Mouse (Mus musculus) hindbrain, embryonic 12.5 days (tissue): Measurements from ENCODE around the gene Gfer. TPM values are rescaled to one million over a fixed set of nuclear protein-coding genes. Genes with fewer than 3 reads are reported as not detected.
"Not testable (repeated sequence)": the region's sequence is repeated elsewhere in the genome, so short reads cannot be mapped to it uniquely, and the experiment has no call there.

Experiments
- ATAC-seq: fragments of 200-750 bp; cut with Nextera tagmentation; 2 replicates; pipeline ENCODE4 v1.8.0; 2017; ENCODE audit warnings: moderate TSS enrichment; ENCODE audit not compliant: low FRiP score
- H3K27ac ChIP-seq: fragments of 300-500 bp; sonication (generic); 2 replicates; pipeline ENCODE4 v1.5.1; 2016; ENCODE audit warnings: mild to moderate bottlenecking
- H3K27me3 ChIP-seq: fragments of 300-500 bp; sonication (generic); 2 replicates; pipeline ENCODE4 v1.6.1; 2016; ENCODE audit warnings: mild to moderate bottlenecking
- H3K36me3 ChIP-seq: fragments of 300-500 bp; sonication (generic); 2 replicates; pipeline ENCODE4 v1.6.1; 2016; ENCODE audit warnings: mild to moderate bottlenecking
- H3K4me1 ChIP-seq: fragments of 300-500 bp; sonication (generic); 2 replicates; pipeline ENCODE4 v1.6.1; 2016
- H3K4me2 ChIP-seq: fragments of 300-500 bp; sonication (generic); replicated peaks from 2 replicates; pipeline ENCODE4 v1.6.1; 2016; ENCODE audit warnings: mild to moderate bottlenecking
- H3K4me3 ChIP-seq: fragments of 300-500 bp; sonication (generic); 2 replicates; pipeline ENCODE4 v1.5.1; 2016; ENCODE audit warnings: mild to moderate bottlenecking
- H3K9ac ChIP-seq: fragments of 300-500 bp; sonication (generic); 2 replicates; pipeline ENCODE4 v1.6.1; 2016; ENCODE audit warnings: mild to moderate bottlenecking, moderate library complexity
- H3K9me3 ChIP-seq: fragments of 300-500 bp; sonication (generic); replicated peaks from 2 replicates; pipeline ENCODE4 v1.6.1; 2016; ENCODE audit warnings: mild to moderate bottlenecking
- WGBS: fragments of 180-500 bp; shearing (Covaris S2); methylation state at CpG from one replicate; pipeline ENCODE4 v1.1.7; 2016; 5-methylcytosine and 5-hydroxymethylcytosine counted together
- polyA plus RNA-seq: library from polyadenylated mRNA; unstranded; fragments of >200 nt; fragmentation: Nextera tagmentation; extraction: Ambion mirVana; gene quantifications from 2 replicates; pipeline ENCODE4 v1.2.1, GENCODE M21; 2016

Gfer gene
- polyA plus RNA-seq, 1 experiment from 2014 or later = 42.2 TPM

DNA sequence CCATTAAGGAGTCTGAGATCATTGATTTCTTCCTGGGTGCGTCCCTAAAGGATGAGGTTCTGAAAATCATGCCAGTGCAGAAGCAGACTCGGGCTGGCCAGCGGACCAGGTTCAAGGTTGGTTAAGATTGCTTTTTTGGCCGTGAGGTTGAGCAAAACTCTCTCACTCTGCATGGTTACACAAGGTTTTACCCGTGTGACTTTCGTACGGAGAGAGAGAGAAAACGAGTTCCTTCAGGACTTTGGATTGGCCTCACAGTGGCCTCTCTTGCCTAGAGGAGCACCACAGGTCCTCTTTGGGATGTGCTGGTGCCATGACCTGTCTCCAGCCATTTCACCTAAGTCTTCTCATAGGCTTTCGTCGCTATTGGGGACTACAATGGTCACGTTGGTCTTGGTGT, 24.7 kb upstream of the Gfer start:
- ATAC-seq, H3K9me3 ChIP-seq, H3K27me3 ChIP-seq, H3K27ac ChIP-seq: not testable (repeated sequence)
- Histone ChIP-seq H3K4me3 (peak overlapping the region; percentile 86), H3K4me1 (peaks cover 32% of the 10 kb centered on the region), H3K9ac (peak overlapping the region; percentile 88), H3K4me2 (peak overlapping the region; percentile 83), H3K36me3 (peaks cover 28% of the 10 kb centered on the region)
- WGBS = 2% methylated on average over 11 of the region's 11 CpGs

DNA sequence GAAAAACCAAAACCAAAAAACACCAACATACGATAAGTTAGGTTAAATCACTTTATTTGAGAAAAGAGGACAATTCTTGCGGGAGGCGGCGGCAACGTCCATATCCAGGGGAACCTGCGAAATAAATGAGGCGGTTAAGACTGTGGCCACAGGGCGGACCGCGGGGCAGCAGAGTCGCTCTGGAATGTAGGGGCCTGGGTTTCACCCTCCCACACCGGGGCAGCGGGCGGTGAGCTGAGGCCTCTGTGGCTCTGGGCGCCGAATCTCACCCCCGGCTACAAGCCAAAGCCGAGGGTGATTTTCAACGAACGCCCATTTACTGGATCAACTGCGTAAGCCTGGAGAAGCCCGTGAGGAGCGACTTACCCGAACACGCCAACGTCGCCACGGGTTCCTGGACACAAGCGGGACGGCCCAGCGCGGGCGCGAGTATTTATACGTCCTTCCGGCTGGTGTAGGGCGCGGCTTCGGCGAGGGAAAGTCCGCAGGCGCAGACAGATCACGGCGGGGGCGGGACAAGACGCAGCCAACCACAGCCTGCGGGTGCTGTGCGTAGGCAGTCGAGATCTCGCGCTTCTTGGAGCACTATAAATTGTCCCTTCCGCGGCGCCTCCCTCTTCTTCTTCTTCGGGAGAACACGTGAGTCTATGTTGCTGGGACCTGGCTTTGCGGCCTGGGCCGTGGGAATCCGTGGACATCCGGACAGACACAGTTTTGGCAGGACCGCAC, 23.7 kb upstream of the Gfer start:
- Histone ChIP-seq H3K9me3 (no peaks in the 10 kb centered on the region), H3K27ac (peak overlapping the region; percentile 88), H3K4me3 (peak overlapping the region; percentile 86), H3K27me3 (no peaks in the 10 kb centered on the region), H3K4me2 (peak overlapping the region; percentile 83), H3K36me3 (peaks cover 29% of the 10 kb centered on the region), H3K9ac (peak overlapping the region; percentile 89), H3K4me1 (peaks cover 32% of the 10 kb centered on the region)
- ATAC-seq = peak; percentile 98
- WGBS = under 1% methylated on average over 61 of the region's 61 CpGs

DNA sequence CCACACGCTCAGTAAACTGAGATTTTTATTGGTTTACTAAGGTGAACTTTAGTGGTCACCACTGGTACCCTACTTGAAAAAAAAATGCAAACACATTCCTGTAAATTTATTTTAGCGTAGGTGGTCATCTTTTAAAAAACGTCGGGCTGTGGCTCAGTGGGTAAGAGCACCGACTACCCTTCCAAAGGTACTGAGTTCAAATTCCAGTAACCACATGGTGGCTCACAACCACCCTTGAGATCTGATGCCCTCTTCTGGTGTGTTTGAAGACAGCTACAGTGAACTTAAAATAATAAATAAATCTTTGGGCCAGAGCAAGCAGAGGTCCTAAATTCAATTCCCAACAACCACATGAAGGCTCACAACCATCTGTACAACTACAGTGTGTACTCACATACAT, 23.0 kb upstream of the Gfer start:
- 65% methylated on average over 5 of the region's 5 CpGs for WGBS
- Histone ChIP-seq H3K4me3 (peak overlapping the region; percentile 86), H3K9ac (peak overlapping the region; percentile 89), H3K36me3 (peaks cover 29% of the 10 kb centered on the region), H3K4me1 (peaks cover 32% of the 10 kb centered on the region), H3K4me2 (peak overlapping the region; percentile 69)
- not testable (repeated sequence) for H3K27ac ChIP-seq, ATAC-seq, H3K27me3 ChIP-seq, H3K9me3 ChIP-seq

DNA sequence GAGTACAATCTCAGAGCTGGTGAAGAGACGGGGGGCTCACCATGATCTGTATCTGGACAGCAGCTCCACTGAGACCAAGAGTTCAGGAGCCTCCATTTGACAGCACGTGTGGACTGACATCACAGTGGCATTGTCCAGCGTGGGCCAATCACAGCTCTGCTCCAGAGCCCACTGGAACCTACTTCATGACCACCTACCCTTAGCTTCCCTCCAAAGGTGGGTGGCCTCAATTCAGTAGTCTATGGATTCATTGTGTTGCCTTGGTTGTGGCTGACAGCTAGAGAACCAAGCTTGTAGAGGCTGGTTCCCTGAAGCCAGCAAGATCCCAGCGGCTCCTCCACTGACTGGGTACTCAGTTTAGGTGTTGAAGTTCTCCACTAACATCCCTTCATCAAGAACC, 22.0 kb upstream of the Gfer start, which contains the start of the genes Rnf151 and Rps2:
Gene Rnf151 (minus strand): TSS at position 121 of the 400 bp plus-strand sequence.
Gene Rps2 (plus strand): TSS at position 174 of the 400 bp plus-strand sequence.
- peaks cover 29% of the 10 kb centered on the region for H3K36me3 ChIP-seq
- 88% methylated on average over 4 of the region's 4 CpGs for WGBS
- H3K9me3 ChIP-seq = no peaks in the 10 kb centered on the region
- 0 out of 2 replicates have a peak within 1 kb of the TSS, but pooled peaks have one; percentile 89 for H3K9ac ChIP-seq
- ATAC-seq = no peak
- peak within 1 kb of the TSS; percentile 69 for H3K4me2 ChIP-seq
- H3K27me3 ChIP-seq = no peaks in the 10 kb centered on the region
- H3K4me3 ChIP-seq = peak within 1 kb of the TSS; percentile 86
- no peak within 1 kb of the TSS for H3K27ac ChIP-seq
- H3K4me1 ChIP-seq = peaks cover 24% of the 10 kb centered on the region

DNA sequence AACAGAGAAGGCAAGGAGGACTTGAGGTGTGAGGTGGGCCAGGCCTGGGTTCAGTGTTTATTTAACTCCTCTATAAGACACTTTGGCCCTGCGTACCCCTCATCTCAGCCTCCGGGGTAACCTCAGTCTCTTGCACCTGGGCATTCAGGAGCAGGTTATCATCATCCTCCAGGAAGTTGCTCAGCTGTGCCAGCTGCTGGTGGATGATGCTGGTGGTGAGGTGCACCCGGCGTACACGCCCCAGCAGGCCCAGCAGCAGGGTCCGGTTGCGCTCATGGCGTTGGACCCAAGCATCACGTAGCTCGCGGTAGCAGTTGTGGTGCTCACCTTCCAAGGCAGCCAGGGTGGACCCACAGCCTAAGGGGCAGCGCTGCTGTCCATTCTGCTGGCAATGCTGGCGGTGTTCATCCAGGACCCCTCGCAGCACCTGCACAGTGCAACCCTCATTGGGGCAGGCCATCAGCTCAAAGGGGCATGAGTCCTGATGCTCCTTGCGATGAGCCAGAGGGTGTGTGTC, 20.3 kb upstream of the Gfer start:
- Histone ChIP-seq H3K4me3 (no peak overlapping the region), H3K4me1 (peaks cover 9% of the 10 kb centered on the region), H3K4me2 (no peak overlapping the region), H3K36me3 (peaks cover 15% of the 10 kb centered on the region), H3K9me3 (no peaks in the 10 kb centered on the region), H3K27me3 (no peaks in the 10 kb centered on the region), H3K9ac (peak overlapping the region; percentile 9; the same call in 1 of the 2 replicates), H3K27ac (no peak overlapping the region)
- WGBS = 97% methylated on average over 15 of the region's 15 CpGs
- ATAC-seq = no peak

DNA sequence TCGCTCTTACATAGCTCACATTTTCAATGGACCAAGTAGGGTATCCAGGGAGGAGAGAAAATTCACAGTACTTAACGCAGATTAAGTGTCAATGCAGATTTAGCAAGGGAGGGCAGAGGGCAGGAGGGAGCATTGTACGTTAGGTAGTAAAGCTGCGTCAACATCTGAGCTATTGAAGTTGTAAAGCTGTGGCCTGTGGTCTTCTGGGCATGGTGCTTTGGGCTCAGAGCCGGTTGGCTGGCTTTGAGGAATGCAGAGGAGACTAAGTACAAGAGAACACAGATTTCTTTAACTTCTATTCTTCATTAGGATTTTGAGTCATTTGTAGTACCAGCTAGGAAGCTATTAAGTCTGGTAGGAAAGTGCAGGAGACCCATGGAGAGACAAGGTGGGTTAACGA, 19.6 kb upstream of the Gfer start:
- Histone ChIP-seq H3K9ac (peak overlapping the region; percentile 9; the same call in 1 of the 2 replicates), H3K27me3 (no peaks in the 10 kb centered on the region), H3K36me3 (peaks cover 13% of the 10 kb centered on the region), H3K4me2 (no peak overlapping the region), H3K4me1 (peaks cover 4% of the 10 kb centered on the region; the same call in 1 of the 2 replicates), H3K9me3 (no peaks in the 10 kb centered on the region), H3K4me3 (no peak overlapping the region), H3K27ac (no peak overlapping the region)
- ATAC-seq = no peak
- WGBS = 71% methylated on average over 6 of the region's 6 CpGs

DNA sequence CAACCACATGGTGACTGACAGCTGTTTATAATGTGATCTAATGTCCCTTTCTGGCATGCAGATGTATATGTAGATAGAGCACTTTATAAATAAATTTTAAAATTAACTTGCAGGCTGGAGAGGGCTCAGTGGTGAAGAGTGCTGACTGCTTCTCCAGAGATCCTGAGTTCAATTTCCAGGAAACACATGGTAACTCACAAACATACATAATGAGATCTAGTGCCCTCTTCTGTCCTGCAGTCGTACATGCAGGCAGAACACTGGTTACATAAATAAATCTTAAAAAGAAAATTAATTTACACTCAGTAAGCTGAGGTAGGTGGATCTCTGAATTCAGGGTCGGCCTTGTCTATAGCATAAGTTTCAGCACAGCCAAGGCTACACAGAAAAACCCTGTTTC, 12.7 kb upstream of the Gfer start:
- no peak overlapping the region for H3K27ac ChIP-seq
- peaks cover 19% of the 10 kb centered on the region for H3K4me1 ChIP-seq
- no peak overlapping the region for H3K9ac ChIP-seq
- H3K4me3 ChIP-seq = no peak overlapping the region
- peak overlapping the region; percentile 81; the same call in 1 of the 2 replicates for H3K4me2 ChIP-seq
- H3K36me3 ChIP-seq = peaks cover 20% of the 10 kb centered on the region
- no peak for ATAC-seq
- H3K9me3 ChIP-seq = no peaks in the 10 kb centered on the region
- H3K27me3 ChIP-seq = no peaks in the 10 kb centered on the region
- 38% methylated on average over 2 of the region's 2 CpGs for WGBS

DNA sequence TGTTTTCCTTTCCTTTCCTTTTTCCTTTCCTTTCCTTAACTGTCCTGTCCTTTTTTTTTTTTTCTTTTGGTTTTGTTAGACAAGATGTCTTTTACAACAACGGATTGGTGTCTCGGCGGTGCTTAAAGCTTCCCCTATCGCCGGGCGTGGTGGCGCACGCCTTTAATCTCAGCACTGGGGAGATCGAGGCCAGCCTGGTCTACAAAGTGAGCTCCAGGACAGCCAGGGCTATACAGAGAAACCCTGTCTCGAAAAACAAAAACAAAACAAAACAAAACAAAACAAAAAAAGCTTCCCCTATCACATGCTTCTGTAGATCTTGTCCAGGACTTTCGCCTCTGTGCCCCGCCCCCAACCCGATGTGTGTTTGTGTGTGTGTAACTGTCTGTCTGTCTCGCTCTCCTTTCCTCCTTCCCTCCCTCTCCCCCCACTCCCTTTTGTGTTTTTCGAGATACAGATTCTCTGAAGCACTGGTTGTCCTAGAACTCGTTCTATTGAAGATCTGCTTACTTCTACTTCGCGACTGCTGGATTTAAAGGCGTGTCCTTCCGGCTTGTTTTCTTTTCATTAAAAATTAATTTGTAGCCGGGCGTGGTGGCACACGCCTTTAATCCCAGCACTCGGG, 12.0 kb upstream of the Gfer start:
- WGBS = 6% methylated on average over 24 of the region's 24 CpGs
- H3K9ac ChIP-seq = peak overlapping the region; percentile 71
- H3K4me1 ChIP-seq = peaks cover 19% of the 10 kb centered on the region
- H3K4me3 ChIP-seq = peak overlapping the region; percentile 74
- peak overlapping the region; percentile 73 for H3K27ac ChIP-seq
- ATAC-seq = peak; percentile 72
- H3K27me3 ChIP-seq = no peaks in the 10 kb centered on the region
- H3K4me2 ChIP-seq = peak overlapping the region; percentile 81
- peaks cover 23% of the 10 kb centered on the region for H3K36me3 ChIP-seq
- no peaks in the 10 kb centered on the region for H3K9me3 ChIP-seq

DNA sequence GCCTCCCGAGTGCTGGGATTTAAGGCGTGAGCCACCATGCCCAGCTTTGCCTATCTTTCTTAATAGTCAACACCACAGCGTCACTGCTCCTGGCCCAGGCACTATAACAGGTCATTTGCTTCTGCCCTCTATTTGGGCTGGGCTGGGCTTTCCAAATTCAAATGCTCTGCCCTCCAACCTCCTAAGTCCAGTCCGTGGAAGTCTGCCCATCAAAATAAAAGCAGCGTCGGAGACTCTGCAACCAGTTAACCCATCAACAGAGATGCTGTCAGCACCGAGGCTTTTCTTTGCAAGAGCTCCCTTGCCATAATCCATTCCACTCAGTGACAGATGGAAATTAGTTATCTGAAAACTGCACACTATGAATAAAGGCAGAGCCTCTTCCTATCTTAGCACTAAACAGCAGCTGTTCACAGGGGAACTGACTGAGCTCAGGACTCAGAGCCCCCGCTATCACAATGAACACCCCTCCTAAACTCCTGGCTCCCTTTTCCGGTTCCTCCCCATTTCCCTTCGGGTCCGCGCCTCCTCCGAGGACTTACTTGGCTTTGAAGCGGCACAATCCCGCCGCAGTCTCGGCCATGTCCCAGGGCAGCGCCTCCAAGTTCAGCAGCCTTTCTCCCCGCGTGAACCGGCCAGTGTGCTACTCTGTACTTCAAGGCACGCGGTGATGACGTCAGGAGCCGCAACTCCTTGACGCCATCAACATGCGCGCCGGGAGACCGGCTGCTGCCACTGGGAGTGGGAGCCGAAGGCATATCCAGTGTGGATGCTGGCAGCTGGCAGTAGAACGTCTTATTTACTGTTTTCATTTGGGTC, 11.2 kb upstream of the Gfer start, which contains the start of gene Tbl3:
Gene Tbl3 (minus strand): TSS at position 679 of the 819 bp plus-strand sequence.
- Histone ChIP-seq H3K9ac (peak within 1 kb of the TSS; percentile 71), H3K36me3 (peaks cover 30% of the 10 kb centered on the region), H3K27me3 (no peaks in the 10 kb centered on the region), H3K4me1 (peaks cover 19% of the 10 kb centered on the region), H3K27ac (peak within 1 kb of the TSS; percentile 73), H3K9me3 (no peaks in the 10 kb centered on the region), H3K4me3 (peak within 1 kb of the TSS; percentile 74), H3K4me2 (peak within 1 kb of the TSS; percentile 81)
- 5% methylated on average over 32 of the region's 32 CpGs for WGBS
- ATAC-seq = peak; percentile 86

DNA sequence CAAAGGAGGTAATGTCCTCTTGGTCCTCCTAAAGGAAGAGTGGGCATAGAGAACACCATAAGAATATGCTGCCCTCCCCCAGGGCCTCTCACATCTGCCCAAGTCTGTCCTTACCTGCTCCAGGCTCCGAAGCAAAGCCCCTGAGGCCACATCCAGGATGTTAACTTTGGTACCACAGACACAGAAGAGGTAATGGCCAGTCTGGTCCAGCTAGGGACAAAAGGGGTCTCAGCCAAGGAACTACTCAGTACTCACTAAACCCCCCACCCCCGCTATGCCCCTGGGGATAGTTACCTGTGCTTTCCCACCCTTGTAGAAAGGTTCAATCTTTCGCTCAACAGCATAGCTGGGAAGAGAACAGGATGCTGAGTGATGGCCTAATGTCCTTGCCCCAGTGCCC, 9.9 kb upstream of the Gfer start:
- Histone ChIP-seq H3K9ac (no peak overlapping the region), H3K27me3 (no peaks in the 10 kb centered on the region), H3K4me2 (no peak overlapping the region), H3K4me1 (peaks cover 19% of the 10 kb centered on the region), H3K4me3 (no peak overlapping the region), H3K27ac (no peak overlapping the region), H3K36me3 (peaks cover 44% of the 10 kb centered on the region), H3K9me3 (no peaks in the 10 kb centered on the region)
- WGBS = 96% methylated on average over 3 of the region's 3 CpGs
- no peak for ATAC-seq

DNA sequence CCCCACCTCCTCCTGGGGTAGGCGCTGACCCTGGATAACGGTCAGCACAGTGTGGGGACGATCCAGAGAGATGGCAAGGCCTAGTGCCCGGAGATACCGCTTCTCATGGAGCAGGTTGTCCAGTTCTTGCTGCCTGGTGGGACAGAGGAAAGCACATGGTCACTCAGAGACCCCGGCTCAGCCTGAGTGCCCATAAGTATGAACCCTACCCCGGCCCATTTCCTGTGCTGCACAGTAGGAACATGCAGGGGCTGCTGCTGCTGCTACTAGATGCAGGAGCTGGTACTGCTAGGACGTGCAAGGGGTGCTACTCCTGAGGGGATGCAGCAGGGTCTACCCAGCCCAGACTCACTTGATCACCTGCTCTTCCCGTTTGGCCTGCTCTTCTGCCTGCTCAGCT, 5.3 kb upstream of the Gfer start:
- 92% methylated on average over 9 of the region's 9 CpGs for WGBS
- Histone ChIP-seq H3K4me2 (no peak overlapping the region), H3K9me3 (no peaks in the 10 kb centered on the region), H3K9ac (no peak overlapping the region; the same call in 1 of the 2 replicates), H3K27ac (no peak overlapping the region), H3K4me3 (no peak overlapping the region), H3K4me1 (peaks cover 25% of the 10 kb centered on the region), H3K27me3 (peaks cover 8% of the 10 kb centered on the region; the same call in 1 of the 2 replicates), H3K36me3 (peaks cover 58% of the 10 kb centered on the region)
- ATAC-seq = no peak

DNA sequence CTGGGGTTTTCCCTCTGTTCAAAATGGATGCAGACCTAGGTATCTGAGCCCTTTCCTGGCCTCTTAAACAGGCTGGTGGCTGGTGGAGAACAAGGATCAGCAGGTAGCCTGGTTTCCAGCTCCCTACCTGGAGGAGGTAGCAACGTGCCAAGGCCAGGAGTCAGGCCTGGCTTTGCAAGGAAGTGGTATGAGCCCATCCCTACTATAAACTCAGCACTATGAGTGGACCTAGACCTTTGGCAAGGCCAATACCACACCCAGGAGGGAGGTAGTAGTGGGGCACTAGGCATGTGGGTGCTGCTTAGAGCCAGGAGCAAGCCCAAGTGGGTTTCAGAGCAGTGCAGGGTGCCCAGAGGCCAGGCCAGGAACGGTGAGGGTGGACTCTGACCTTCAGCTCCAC, 3.5 kb upstream of the Gfer start:
- peaks cover 26% of the 10 kb centered on the region for H3K4me1 ChIP-seq
- ATAC-seq = no peak
- H3K4me3 ChIP-seq = no peak overlapping the region
- H3K9ac ChIP-seq = no peak overlapping the region
- no peaks in the 10 kb centered on the region for H3K9me3 ChIP-seq
- WGBS = 84% methylated on average over 2 of the region's 2 CpGs
- no peak overlapping the region for H3K4me2 ChIP-seq
- H3K36me3 ChIP-seq = peaks cover 46% of the 10 kb centered on the region
- H3K27ac ChIP-seq = no peak overlapping the region
- H3K27me3 ChIP-seq = peaks cover 8% of the 10 kb centered on the region; the same call in 1 of the 2 replicates
